Mouse (Mus musculus): ENCODE results near the gene Rasgrp3.
A peak's percentile ranks its signal among the peaks of the same experiment; 100 is the strongest.

The Rasgrp3 gene

DNA sequence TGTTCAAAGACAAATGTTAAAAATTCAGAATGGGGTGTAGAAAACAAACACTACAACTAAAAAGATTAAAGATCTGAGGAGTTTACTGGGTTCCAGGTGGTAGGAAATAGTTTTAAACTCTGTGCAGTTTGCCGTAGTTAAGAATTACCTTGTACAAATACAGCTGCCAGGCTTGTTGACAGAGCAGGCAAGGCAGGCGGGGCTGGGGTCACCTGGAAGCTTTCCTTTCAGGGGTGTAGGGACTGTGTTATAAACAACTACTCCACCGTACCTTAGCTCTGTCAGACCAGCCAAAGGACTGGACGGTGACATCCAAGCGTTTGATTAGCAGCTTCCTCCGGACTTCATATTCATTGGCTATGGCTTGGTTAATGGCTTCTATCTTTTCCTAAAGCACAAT lies 103.4 kb downstream of the Rasgrp3 start:
- no peak for DNase-seq (ENCODE audit: low read depth, low spot score)

DNA sequence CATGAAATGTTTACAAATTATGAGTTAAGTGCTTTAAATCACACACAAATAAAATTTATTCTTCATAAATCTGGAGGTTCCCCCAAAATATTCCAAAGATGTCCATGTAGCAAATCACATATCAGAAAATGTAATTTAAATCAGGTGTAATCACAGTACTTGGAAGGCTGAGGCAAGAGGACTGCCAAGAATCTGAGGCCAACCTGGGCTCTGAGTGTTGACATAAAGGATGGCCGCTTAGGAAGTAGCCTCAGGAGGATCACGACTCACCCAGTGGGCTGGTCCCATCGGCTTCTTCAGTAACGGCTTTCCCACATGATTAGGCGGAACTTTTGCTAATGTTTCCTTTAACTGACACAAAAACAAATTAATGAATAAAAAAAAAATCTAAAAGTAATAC lies 104.1 kb downstream of the Rasgrp3 start:
- no peak for DNase-seq (ENCODE audit: low read depth, low spot score)

DNA sequence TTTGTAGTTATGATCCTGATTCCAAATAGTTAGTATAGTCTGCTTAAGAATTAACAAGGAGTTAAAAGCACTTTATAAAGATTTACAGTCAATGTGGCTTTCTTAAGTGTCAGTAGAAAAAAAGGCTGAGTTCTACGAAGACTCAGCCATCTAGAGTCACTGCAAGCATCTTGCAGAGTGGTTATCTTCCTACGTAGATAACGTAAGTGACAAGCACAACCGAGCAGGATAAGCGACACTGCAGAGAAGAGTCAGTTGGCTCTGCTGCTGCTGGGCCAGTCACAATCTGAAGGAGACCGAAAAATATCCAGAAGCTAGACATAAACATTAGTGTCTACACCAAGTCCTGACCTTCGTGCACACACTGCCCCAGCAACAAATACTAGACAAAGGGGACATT lies 107.7 kb downstream of the Rasgrp3 start:
- DNase-seq (ENCODE audit: low read depth, low spot score), result no peak

DNA sequence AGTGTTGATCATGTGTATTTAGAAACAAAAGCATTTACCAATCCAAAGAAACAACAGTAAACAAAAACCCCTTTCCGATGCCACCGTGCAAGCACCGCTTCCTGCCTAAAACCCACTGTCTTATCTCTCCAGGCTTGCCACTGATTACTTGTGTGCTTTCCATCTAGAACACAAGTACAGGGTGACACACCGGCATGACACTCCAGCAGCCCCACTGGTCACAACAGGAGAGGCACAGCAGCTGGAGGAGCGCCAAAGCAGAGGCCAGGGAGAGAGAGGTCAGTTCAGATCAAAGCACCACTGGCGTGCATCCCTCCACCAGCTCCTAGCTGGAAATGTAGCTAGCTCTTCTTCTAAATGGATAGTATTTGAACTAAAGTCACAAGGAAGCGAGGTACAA lies 108.6 kb downstream of the Rasgrp3 start:
- no peak for DNase-seq (ENCODE audit: low read depth, low spot score)

DNA sequence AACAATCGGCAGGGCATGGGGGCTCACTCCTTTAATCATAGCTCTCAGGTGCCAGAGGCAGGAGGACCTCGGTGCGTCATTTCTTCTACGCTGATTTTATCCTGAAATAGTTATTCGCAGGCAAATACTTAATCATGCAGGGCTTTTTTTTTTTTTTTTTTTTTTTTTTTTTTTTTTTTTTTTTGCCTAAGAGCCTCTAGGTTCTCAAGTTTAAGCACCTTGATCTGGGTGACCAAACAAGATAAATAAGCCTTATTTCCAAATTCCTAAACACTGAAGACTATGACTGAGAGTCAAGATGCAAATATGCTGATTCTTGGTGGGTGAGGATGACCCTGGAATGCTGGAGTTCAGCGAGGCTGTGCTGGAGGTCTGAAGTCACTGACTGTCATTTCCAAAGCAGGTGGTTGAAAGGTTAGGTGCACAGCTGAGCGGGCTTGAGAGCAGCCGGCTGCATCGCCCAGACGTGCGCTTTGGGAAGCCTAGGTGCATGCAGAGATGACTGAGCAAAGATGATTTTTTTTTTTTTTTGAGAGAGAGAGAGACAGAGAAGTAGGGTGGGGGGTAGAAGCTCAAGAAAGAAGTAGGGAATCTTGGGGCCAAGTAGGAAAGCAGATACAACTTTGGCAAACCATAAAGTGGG lies 115.2 kb downstream of the Rasgrp3 start:
- no peak for DNase-seq (ENCODE audit: low read depth, low spot score)

DNA sequence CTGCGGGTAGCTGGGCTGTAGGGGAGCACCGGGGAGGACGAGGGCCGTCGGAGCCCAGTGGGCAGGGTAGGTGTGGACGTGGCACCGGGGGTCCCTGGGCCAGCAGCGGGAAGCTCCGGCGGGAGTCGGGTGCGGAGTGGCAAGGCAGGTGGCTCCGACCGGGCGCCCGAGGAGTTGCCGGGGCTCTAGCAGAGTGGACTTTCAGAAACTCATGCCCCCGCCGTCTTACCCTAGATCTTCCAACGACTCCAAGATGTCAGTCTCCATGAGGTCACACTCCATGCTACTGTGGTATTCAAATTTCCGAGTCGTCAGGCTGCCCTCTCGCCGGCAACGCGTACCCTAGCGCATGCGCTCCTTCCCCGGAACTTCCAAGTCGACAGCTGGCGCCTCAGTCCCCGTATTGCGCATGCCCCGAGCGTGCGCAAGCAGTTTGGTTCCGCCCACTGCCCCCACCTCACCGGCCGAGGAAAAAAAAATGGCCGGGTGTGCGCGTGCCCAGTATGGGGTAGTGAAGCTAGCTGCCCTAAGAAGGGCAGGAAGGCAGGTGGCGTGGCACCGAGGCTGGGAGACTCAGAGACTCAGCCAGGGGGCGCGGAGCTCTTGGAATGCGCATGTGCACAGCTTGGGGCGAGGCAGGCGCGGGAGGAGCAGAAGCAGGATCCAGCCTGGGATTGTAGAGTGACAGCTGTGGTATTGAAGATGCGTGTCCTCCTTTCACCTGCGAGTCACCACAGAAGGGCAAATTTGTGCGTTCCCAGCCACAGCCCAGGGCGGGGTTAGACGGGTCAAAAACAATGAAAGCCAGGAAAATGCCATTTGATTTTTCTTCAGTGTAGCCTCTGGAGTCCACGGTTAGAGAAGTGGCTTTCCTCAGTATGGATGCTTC lies 116.1 kb downstream of the Rasgrp3 start, which contains the start of gene Fam98a:
Gene Fam98a, minus strand, starts transcription at position 435 of the 889 bp plus-strand sequence.
- peak; percentile 100 for DNase-seq (ENCODE audit: low read depth, low spot score)

DNA sequence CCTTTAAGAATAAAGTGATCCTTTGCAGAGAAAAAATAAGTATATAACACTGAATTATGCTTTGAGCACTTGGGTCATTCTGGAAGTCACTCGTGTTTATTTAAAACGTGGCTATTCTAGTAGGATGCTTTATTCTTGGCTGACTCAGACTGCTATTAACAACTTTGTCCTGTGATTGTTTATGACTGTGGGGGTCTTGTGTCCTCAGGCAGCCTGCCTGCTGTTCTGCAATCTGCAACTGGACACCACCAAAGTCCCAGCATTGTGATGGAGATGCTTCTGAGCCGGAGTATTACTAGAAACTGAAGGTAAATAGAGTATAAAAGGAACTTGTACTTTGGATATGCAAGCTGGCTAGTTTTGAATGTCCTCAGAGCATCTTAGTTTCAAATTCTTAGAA lies 121.3 kb downstream of the Rasgrp3 start:
- DNase-seq (ENCODE audit: low read depth, low spot score), result no peak

DNA sequence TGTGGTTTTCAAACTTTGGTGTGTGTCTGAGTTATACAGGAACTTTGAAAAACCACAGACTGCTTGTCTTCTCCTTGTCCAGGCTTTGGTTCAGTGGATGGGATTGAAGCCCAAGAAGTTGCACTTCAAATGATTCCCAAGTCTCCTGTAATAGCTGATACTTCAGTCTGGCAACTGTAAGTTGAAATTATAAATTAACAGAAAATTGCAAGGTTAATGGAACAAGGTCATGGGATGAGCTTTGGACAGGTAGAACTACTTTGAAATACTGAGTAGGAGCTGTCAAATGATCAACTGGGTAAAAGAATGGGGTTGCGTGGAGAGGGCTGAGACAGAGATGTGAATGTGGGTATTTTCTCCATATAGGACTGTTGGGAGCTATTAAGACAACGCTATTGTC lies 122.3 kb downstream of the Rasgrp3 start:
- DNase-seq (ENCODE audit: low read depth, low spot score), result no peak

DNA sequence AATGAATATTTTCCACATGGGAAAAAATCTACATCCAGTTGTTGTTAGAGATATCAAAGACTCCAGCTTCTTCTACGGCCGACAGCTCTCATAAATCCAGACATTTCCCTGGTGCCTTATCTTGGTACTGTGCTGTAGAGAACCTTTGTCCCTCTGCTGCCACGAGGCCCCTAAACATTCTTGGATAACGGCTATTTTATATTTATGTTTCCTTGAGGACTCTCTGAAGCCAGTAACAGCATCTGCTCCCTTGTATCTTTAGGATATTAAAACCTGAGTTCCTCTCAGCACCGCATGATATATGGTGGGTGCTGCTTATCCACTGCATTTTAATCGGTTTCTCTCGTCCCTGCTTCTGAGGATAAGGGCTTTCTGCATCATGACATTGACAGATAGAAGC lies 139.9 kb downstream of the Rasgrp3 start:
- DNase-seq (ENCODE audit: low read depth, low spot score), result peak; percentile 55

Data from mesoderm, embryonic 11.5 days (tissue).